Mouse (Mus musculus) midbrain, embryonic 14.5 days (tissue): Measurements from ENCODE around the gene Atp8a2. TPM values are rescaled to one million over a fixed set of nuclear protein-coding genes. Genes with fewer than 3 reads are reported as not detected.

Source experiments
- ATAC-seq: fragments of 200-750 bp; cut with Nextera tagmentation; 2 replicates; pipeline ENCODE4 v1.8.0; 2017; ENCODE audit warnings: moderate number of reproducible peaks, moderate library complexity; ENCODE audit not compliant: low FRiP score, low TSS enrichment
- DNase-seq: peaks from one replicate; pipeline ENCODE4 v3.0.0-alpha.2; 2015
- H3K27ac ChIP-seq: fragments of 300-500 bp; sonication (generic); replicated peaks from 2 replicates; pipeline ENCODE4 v1.5.1; 2014; ENCODE audit warnings: mild to moderate bottlenecking, low read depth, low read length, moderate library complexity
- H3K27me3 ChIP-seq: fragments of 300-500 bp; sonication (generic); 2 replicates; pipeline ENCODE4 v1.6.1; 2014; ENCODE audit warnings: low read length, control low read depth, mixed read lengths; ENCODE audit not compliant: control insufficient read depth, insufficient read depth
- H3K36me3 ChIP-seq: fragments of 300-500 bp; sonication (generic); 2 replicates; pipeline ENCODE4 v1.6.1; 2014; ENCODE audit warnings: low read length, control low read depth; ENCODE audit not compliant: control insufficient read depth, insufficient read depth
- H3K4me1 ChIP-seq: fragments of 300-500 bp; sonication (generic); 2 replicates; pipeline ENCODE4 v1.6.1; 2014; ENCODE audit warnings: mild to moderate bottlenecking, antibody characterized with exemption, low read length, control low read depth; ENCODE audit not compliant: control insufficient read depth, insufficient read depth
- H3K4me2 ChIP-seq: fragments of 300-500 bp; sonication (generic); 2 replicates; pipeline ENCODE4 v1.6.1; 2014; ENCODE audit warnings: mild to moderate bottlenecking, low read length, moderate library complexity
- H3K4me3 ChIP-seq: fragments of 300-500 bp; sonication (generic); replicated peaks from 2 replicates; pipeline ENCODE4 v1.5.1; 2014; ENCODE audit warnings: low read depth, low read length
- H3K9ac ChIP-seq: fragments of 300-500 bp; sonication (generic); replicated peaks from 2 replicates; pipeline ENCODE4 v1.6.1; 2014; ENCODE audit warnings: mild to moderate bottlenecking, low read length, moderate library complexity
- H3K9me3 ChIP-seq: fragments of 300-500 bp; sonication (generic); 2 replicates; pipeline ENCODE4 v1.6.1; 2016; ENCODE audit warnings: low read length, control low read depth, mixed read lengths; ENCODE audit not compliant: control insufficient read depth
- WGBS: fragments of 180-500 bp; shearing (Covaris S2); extraction: QIAGEN DNeasy Blood & Tissue Kit; methylation state at CpG from one replicate; pipeline ENCODE4 v1.1.7; 2014; 5-methylcytosine and 5-hydroxymethylcytosine counted together
- polyA plus RNA-seq: library from polyadenylated mRNA; unstranded; fragments of >200 nt; fragmentation: Nextera tagmentation; extraction: Ambion mirVana; gene quantifications from 2 replicates; pipeline ENCODE4 v1.2.1, GENCODE M21; 2014

Atp8a2 gene
- polyA plus RNA-seq, 1 experiment from 2014 or later = 37.1 TPM

- Histone ChIP-seq H3K27ac (no peak overlapping the region), H3K36me3 (no peaks in the 10 kb centered on the region), H3K27me3 (no peaks in the 10 kb centered on the region), H3K9ac (no peak overlapping the region), H3K4me1 (no peaks in the 10 kb centered on the region), H3K9me3 (no peaks in the 10 kb centered on the region), H3K4me3 (no peak overlapping the region), H3K4me2 (no peak overlapping the region)
- DNase-seq (no peak), ATAC-seq (no peak)
- 88% methylated on average over 8 of the region's 8 CpGs for WGBS
These were observed 304.9 kb downstream of the Atp8a2 start for GRCm38 (mm10) chr14:59892084-59892483.

- no peaks in the 10 kb centered on the region for H3K27me3 ChIP-seq
- no peaks in the 10 kb centered on the region for H3K4me1 ChIP-seq
- ATAC-seq (no peak), DNase-seq (no peak)
- H3K36me3 ChIP-seq = no peaks in the 10 kb centered on the region
- H3K27ac ChIP-seq = no peak overlapping the region
- H3K4me3 ChIP-seq = no peak overlapping the region
- no peak overlapping the region for H3K9ac ChIP-seq
- H3K4me2 ChIP-seq = no peak overlapping the region
- 87% methylated on average over 5 of the region's 5 CpGs for WGBS
- H3K9me3 ChIP-seq = no peaks in the 10 kb centered on the region
These were observed 305.5 kb downstream of the Atp8a2 start for GRCm38 (mm10) chr14:59891491-59891890.

- ATAC-seq = no peak
These were observed 306.2 kb downstream of the Atp8a2 start for GRCm38 (mm10) chr14:59890818-59891217.

DNA sequence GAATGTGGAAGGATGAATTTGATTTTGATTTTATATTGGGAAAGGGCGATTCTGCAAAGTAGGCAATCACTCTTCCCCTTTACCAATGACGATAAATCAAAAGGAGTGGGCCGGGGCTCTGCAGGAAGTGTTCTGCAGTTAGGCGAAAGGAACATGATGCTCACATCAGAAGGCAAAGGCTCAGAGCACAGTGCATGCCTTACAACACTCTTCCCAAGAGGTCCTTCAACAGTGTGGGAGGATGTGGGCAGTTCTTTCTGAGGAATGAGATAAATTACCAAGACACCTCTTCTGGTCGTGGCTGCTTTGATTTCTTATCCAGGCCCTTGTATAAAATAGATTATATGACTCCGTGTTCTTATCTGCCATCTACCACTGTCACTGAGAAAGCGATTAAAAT lies 306.9 kb downstream of the Atp8a2 start:
- Histone ChIP-seq H3K4me2 (no peak overlapping the region), H3K27me3 (no peaks in the 10 kb centered on the region), H3K9me3 (no peaks in the 10 kb centered on the region), H3K4me3 (no peak overlapping the region), H3K9ac (no peak overlapping the region), H3K27ac (no peak overlapping the region), H3K4me1 (no peaks in the 10 kb centered on the region), H3K36me3 (no peaks in the 10 kb centered on the region)
- DNase-seq = no peak
- no peak for ATAC-seq
- 88% methylated on average over 7 of the region's 7 CpGs for WGBS

More at GRCm38 (mm10) chr14:59890818-59891217, 306.2 kb downstream of the Atp8a2 start:
- Histone ChIP-seq H3K4me2 (no peak overlapping the region), H3K4me3 (no peak overlapping the region), H3K27me3 (no peaks in the 10 kb centered on the region), H3K9me3 (no peaks in the 10 kb centered on the region), H3K9ac (no peak overlapping the region), H3K36me3 (no peaks in the 10 kb centered on the region), H3K27ac (no peak overlapping the region), H3K4me1 (no peaks in the 10 kb centered on the region)
- 64% methylated on average over 5 of the region's 5 CpGs for WGBS
- no peak for DNase-seq

GRCm38 (mm10) chr14:59888446-59888845 lies 308.5 kb downstream of the Atp8a2 start:
- no peak overlapping the region for H3K4me3 ChIP-seq
- H3K4me1 ChIP-seq = no peaks in the 10 kb centered on the region
- WGBS = 94% methylated on average over 1 of the region's 1 CpGs
- no peak overlapping the region for H3K27ac ChIP-seq
- no peaks in the 10 kb centered on the region for H3K36me3 ChIP-seq
- no peak overlapping the region for H3K9ac ChIP-seq
- H3K27me3 ChIP-seq = no peaks in the 10 kb centered on the region
- no peak overlapping the region for H3K4me2 ChIP-seq
- ATAC-seq = no peak
- no peak for DNase-seq
- H3K9me3 ChIP-seq = no peaks in the 10 kb centered on the region

DNA sequence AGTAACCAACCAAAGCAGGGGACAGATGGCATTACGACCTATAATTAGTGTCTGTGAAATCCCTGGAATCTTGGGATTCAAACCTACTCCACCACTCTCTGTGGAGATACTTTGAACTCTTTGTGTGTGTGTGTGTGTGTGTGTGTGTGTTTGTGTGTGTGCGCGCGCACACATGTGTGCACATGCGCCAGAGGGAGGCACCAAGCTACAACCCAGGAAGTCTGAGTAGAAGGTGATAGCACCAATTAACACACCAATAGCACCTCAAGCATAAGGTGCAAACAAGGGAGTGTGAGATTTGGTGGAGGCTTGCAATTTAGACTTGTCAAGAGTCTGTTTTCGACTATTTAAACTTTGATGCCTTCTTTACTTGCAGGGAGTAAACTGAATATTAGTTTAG lies 308.9 kb downstream of the Atp8a2 start:
- WGBS = 88% methylated on average over 6 of the region's 6 CpGs
- H3K4me3 ChIP-seq = no peak overlapping the region
- H3K9ac ChIP-seq = no peak overlapping the region
- no peak overlapping the region for H3K27ac ChIP-seq
- DNase-seq = no peak
- ATAC-seq = no peak
- H3K36me3 ChIP-seq = no peaks in the 10 kb centered on the region
- no peaks in the 10 kb centered on the region for H3K4me1 ChIP-seq
- no peaks in the 10 kb centered on the region for H3K9me3 ChIP-seq
- H3K4me2 ChIP-seq = no peak overlapping the region
- H3K27me3 ChIP-seq = no peaks in the 10 kb centered on the region

- H3K27me3 ChIP-seq = no peaks in the 10 kb centered on the region
- peak; percentile 34; the same call in 1 of the 2 replicates for ATAC-seq
- H3K36me3 ChIP-seq = no peaks in the 10 kb centered on the region
- 53% methylated on average over 15 of the region's 15 CpGs for WGBS
- no peak overlapping the region for H3K9ac ChIP-seq
- H3K27ac ChIP-seq = no peak overlapping the region
- no peak overlapping the region for H3K4me3 ChIP-seq
- peak; percentile 71 for DNase-seq
- no peak overlapping the region for H3K4me2 ChIP-seq
- H3K9me3 ChIP-seq = no peaks in the 10 kb centered on the region
- no peaks in the 10 kb centered on the region for H3K4me1 ChIP-seq
These were observed 309.7 kb downstream of the Atp8a2 start for GRCm38 (mm10) chr14:59887061-59887861.

DNA sequence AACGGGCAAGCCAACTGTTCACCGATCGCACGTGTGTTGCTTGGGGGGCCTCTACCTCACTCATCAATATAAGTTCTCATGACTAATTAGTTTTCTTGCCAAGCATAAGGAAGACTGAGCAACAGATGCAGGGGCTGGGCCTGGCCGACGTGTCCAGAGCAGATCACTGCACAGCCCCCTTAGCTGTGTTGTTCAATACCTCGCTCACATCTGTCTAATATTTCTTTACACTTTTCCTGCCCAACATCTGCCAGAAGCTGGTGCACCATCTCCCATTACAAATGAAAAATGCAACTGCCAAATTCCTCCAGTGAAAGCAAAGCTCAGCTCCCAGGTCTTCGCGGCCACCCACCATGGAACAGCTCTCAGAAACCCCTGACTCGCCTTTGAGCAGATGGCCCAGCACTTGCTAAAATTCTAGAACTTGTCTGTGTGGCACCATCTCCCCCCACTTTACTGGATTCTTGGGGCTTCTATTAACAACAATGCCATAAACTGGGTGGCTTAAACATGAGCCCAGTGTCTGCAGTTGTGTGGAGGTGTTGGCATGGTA lies 313.4 kb downstream of the Atp8a2 start:
- Histone ChIP-seq H3K27me3 (no peaks in the 10 kb centered on the region), H3K9me3 (no peaks in the 10 kb centered on the region), H3K4me2 (no peak overlapping the region), H3K27ac (no peak overlapping the region), H3K4me3 (no peak overlapping the region), H3K9ac (no peak overlapping the region), H3K36me3 (no peaks in the 10 kb centered on the region), H3K4me1 (no peaks in the 10 kb centered on the region)
- 87% methylated on average over 10 of the region's 10 CpGs for WGBS
- ATAC-seq = no peak
- DNase-seq = no peak

DNA sequence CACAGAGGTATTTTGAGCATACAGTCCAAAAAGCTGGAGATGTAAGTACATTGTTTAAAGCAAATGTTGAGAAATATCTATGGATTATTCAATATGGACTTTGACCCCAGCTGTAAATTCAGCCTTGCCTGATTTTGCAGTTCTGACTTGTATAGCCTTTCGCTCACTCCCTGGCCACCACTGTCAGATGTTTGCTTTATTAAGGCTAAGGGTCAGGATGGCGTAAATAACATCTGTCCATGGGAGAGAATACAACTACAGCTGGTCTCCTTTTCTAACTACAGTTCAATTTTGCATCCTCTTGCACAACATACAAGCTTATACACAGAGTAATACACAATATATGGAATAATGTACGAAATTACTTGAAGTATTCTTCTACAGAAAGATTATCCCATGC lies 316.1 kb downstream of the Atp8a2 start:
- 83% methylated on average over 3 of the region's 3 CpGs for WGBS

More for the DNA sequence above, 316.1 kb downstream of the Atp8a2 start:
- no peak overlapping the region for H3K27ac ChIP-seq
- no peaks in the 10 kb centered on the region for H3K36me3 ChIP-seq
- no peaks in the 10 kb centered on the region for H3K9me3 ChIP-seq
- H3K27me3 ChIP-seq = no peaks in the 10 kb centered on the region
- DNase-seq (no peak), ATAC-seq (no peak)
- H3K4me3 ChIP-seq = no peak overlapping the region
- no peak overlapping the region for H3K9ac ChIP-seq
- H3K4me2 ChIP-seq = no peak overlapping the region
- H3K4me1 ChIP-seq = no peaks in the 10 kb centered on the region
